Mouse (Mus musculus) liver, embryonic 16.5 days (tissue): Measurements from ENCODE around the gene Pnmt. TPM values are rescaled to one million over a fixed set of nuclear protein-coding genes. Genes with fewer than 3 reads are reported as not detected.

Experiments
- polyA plus RNA-seq: library from polyadenylated mRNA; unstranded; fragments of >200 nt; fragmentation: Nextera tagmentation; extraction: Ambion mirVana; gene quantifications from 2 replicates; pipeline ENCODE4 v1.2.1, GENCODE M21; 2015

Gene Pnmt
- polyA plus RNA-seq, 1 experiment from 2014 or later = 0.12 TPM

Other genes starting within 250 kb of the Pnmt start
- 4.6 and 6.0 TPM in 2 replicates for gene Fbxl20, start 236.0 kb upstream of the Pnmt start, polyA plus RNA-seq
- gene Med1, start 193.2 kb upstream of the Pnmt start, polyA plus RNA-seq = 21.1 and 21.5 TPM in 2 replicates
- 5.5 and 5.7 TPM in 2 replicates for gene Cdk12, start 183.4 kb upstream of the Pnmt start, polyA plus RNA-seq
- not detected in 2 replicates for gene Neurod2, start 56.8 kb upstream of the Pnmt start, polyA plus RNA-seq
- 0.79 and 1.9 TPM in 2 replicates for gene Ppp1r1b, start 38.0 kb upstream of the Pnmt start, polyA plus RNA-seq
- 16.5 and 17.3 TPM in 2 replicates for gene Stard3, start 28.1 kb upstream of the Pnmt start, polyA plus RNA-seq
- gene Tcap, start 2.6 kb upstream of the Pnmt start, polyA plus RNA-seq = 0.98 and 1.7 TPM in 2 replicates
- 3.3 and 3.4 TPM in 2 replicates for gene Pgap3, start 14.0 kb downstream of the Pnmt start, polyA plus RNA-seq
- 1.8 and 2.1 TPM in 2 replicates for gene Erbb2, start 26.0 kb downstream of the Pnmt start, polyA plus RNA-seq
- gene Mien1, start 52.5 kb downstream of the Pnmt start, polyA plus RNA-seq = 55.9 and 57.9 TPM in 2 replicates
- gene Grb7, start 59.9 kb downstream of the Pnmt start, polyA plus RNA-seq = 28.5 and 36.0 TPM in 2 replicates
- gene Ikzf3, start 159.6 kb downstream of the Pnmt start, polyA plus RNA-seq = 0.19 and 0.20 TPM in 2 replicates
- gene Zpbp2, start 164.6 kb downstream of the Pnmt start, polyA plus RNA-seq = 0.60 and 0.85 TPM in 2 replicates
- 36.6 and 38.4 TPM in 2 replicates for gene Ormdl3, start 200.9 kb downstream of the Pnmt start, polyA plus RNA-seq
- gene Lrrc3c, start 211.8 kb downstream of the Pnmt start, polyA plus RNA-seq = not detected in 2 replicates
- 0.12 and 0.47 TPM in 2 replicates for gene Gm12355, start 239.2 kb downstream of the Pnmt start, polyA plus RNA-seq
- gene Gsdma3, start 239.9 kb downstream of the Pnmt start, polyA plus RNA-seq = not detected in 2 replicates